Mouse (Mus musculus) bone marrow macrophage, adult 2 months (primary cell): ENCODE results near the gene Txndc5.

Source experiments
- CTCF ChIP-seq: IDR thresholded peaks from 2 replicates; pipeline ENCODE4 v1.5.1; 2012; ENCODE audit warnings: low read depth, mild to moderate bottlenecking, low read length, moderate library complexity
- POLR2A ChIP-seq: IDR thresholded peaks from 2 replicates; pipeline ENCODE4 v1.6.1; 2012; ENCODE audit warnings: mild to moderate bottlenecking, low read depth, low read length, borderline replicate concordance

DNA sequence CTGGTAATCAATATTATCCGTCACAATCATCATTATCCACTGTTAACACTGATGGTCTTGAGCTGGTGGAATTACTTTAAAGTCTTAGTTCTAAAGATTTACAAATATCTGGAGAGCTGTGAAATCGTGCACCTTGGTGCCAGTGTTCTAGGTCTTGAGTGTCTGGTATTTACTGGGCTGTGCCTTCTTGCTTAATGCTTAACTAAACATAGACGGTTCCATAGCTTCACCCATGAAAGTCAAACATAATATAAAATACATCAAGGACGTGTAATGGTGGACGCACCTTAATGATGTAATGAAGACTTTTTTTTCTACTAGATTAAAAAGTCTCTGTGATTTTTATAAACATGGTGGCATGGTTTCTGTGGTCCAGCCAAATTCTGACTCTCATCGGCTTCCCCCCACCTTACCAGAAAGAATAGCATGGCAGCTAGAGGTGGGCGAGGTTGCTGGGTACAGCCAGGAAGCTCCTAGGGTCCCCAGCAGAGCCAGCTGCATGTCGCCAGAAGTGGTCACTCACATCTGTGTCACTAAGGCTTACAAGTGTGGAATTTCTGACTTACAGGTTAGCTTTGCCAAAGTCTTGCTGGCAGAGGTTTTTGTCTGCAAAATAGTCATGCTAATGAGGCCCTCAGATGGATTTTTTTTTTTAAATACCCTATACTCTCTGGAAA is 16.3 kb upstream of the Txndc5 start:
- no peak for TF ChIP-seq CTCF
- no peak for TF ChIP-seq POLR2A
